Mouse (Mus musculus) embryonic facial prominence, embryonic 15.5 days (tissue): ENCODE measurements around the gene Acot11. TPM values are rescaled to one million over a fixed set of nuclear protein-coding genes. Genes with fewer than 3 reads are reported as not detected.
"Not testable (repeated sequence)": the region's sequence is repeated elsewhere in the genome, so short reads cannot be mapped to it uniquely, and the experiment has no call there.

Experiments used
- ATAC-seq: fragments of 200-750 bp; cut with Nextera tagmentation; 2 replicates; pipeline ENCODE4 v1.8.0; 2017; ENCODE audit warnings: low read depth, moderate TSS enrichment; ENCODE audit not compliant: insufficient number of reproducible peaks, low FRiP score, low TSS enrichment
- H3K27ac ChIP-seq: fragments of 300-500 bp; sonication (generic); replicated peaks from 2 replicates; pipeline ENCODE4 v1.5.1; 2015; ENCODE audit warnings: mild to moderate bottlenecking, inconsistent platforms
- H3K27me3 ChIP-seq: fragments of 300-500 bp; sonication (generic); 2 replicates; pipeline ENCODE4 v1.6.1; 2015; ENCODE audit warnings: inconsistent platforms
- H3K36me3 ChIP-seq: fragments of 300-500 bp; sonication (generic); 2 replicates; pipeline ENCODE4 v1.6.1; 2015; ENCODE audit warnings: mild to moderate bottlenecking, inconsistent platforms
- H3K4me1 ChIP-seq: fragments of 300-500 bp; sonication (generic); 2 replicates; pipeline ENCODE4 v1.6.1; 2015; ENCODE audit warnings: inconsistent platforms
- H3K4me2 ChIP-seq: fragments of 300-500 bp; sonication (generic); replicated peaks from 2 replicates; pipeline ENCODE4 v1.6.1; 2015; ENCODE audit warnings: mild to moderate bottlenecking, inconsistent platforms
- H3K4me3 ChIP-seq: fragments of 300-500 bp; sonication (generic); replicated peaks from 2 replicates; pipeline ENCODE4 v1.5.1; 2015; ENCODE audit warnings: mild to moderate bottlenecking, inconsistent platforms
- H3K9ac ChIP-seq: fragments of 300-500 bp; sonication (generic); 2 replicates; pipeline ENCODE4 v1.6.1; 2015; ENCODE audit warnings: inconsistent platforms
- H3K9me3 ChIP-seq: fragments of 300-500 bp; sonication (generic); replicated peaks from 2 replicates; pipeline ENCODE4 v1.6.1; 2016; ENCODE audit warnings: inconsistent platforms
- WGBS: fragments of 180-500 bp; shearing (Covaris S2); methylation state at CpG from one replicate; pipeline ENCODE4 v1.1.7; 2015; 5-methylcytosine and 5-hydroxymethylcytosine counted together
- polyA plus RNA-seq: library from polyadenylated mRNA; unstranded; fragments of >200 nt; fragmentation: Nextera tagmentation; extraction: Ambion mirVana; gene quantifications from 2 replicates; pipeline ENCODE4 v1.2.1, GENCODE M21; 2015

Gene Acot11
- polyA plus RNA-seq, 1 experiment from 2014 or later, result 3.0 TPM

- 72% methylated on average over 3 of the region's 3 CpGs for WGBS
- no peaks in the 10 kb centered on the region for H3K36me3 ChIP-seq
- peaks cover 13% of the 10 kb centered on the region; the same call in 1 of the 2 replicates for H3K4me1 ChIP-seq
- no peak overlapping the region for H3K9ac ChIP-seq
- no peaks in the 10 kb centered on the region for H3K9me3 ChIP-seq
- H3K4me3 ChIP-seq, result no peak overlapping the region
- H3K27ac ChIP-seq, result no peak overlapping the region
- H3K27me3 ChIP-seq, result no peaks in the 10 kb centered on the region
- ATAC-seq, result no peak
- no peak overlapping the region for H3K4me2 ChIP-seq
These were observed 2.5 kb upstream of the Acot11 start for GRCm38 (mm10) chr4:106807287-106807686.

GRCm38 (mm10) chr4:106805890-106806289 lies 1.1 kb upstream of the Acot11 start:
- Histone ChIP-seq H3K4me3 (no peak overlapping the region), H3K27ac (no peak overlapping the region), H3K9ac (no peak overlapping the region), H3K36me3 (no peaks in the 10 kb centered on the region), H3K9me3 (no peaks in the 10 kb centered on the region), H3K27me3 (no peaks in the 10 kb centered on the region), H3K4me2 (no peak overlapping the region), H3K4me1 (peaks cover 13% of the 10 kb centered on the region; the same call in 1 of the 2 replicates)
- 47% methylated on average over 2 of the region's 2 CpGs for whole genome bisulfite sequencing
- no peak for ATAC-seq

- Histone ChIP-seq H3K36me3 (no peaks in the 10 kb centered on the region), H3K4me2 (peak overlapping the region; percentile 51), H3K4me1 (peaks cover 24% of the 10 kb centered on the region), H3K9me3 (no peaks in the 10 kb centered on the region), H3K9ac (peak overlapping the region; percentile 15; the same call in 1 of the 2 replicates), H3K4me3 (peak overlapping the region; percentile 31), H3K27me3 (no peaks in the 10 kb centered on the region), H3K27ac (no peak overlapping the region)
- WGBS, result 43% methylated on average over 16 of the region's 16 CpGs
- no peak for ATAC-seq
These were observed 443 bp downstream of the Acot11 start for GRCm38 (mm10) chr4:106804201-106804909.

GRCm38 (mm10) chr4:106803781-106804180 lies 1.0 kb downstream of the Acot11 start:
- no peaks in the 10 kb centered on the region for H3K27me3 ChIP-seq
- 81% methylated on average over 4 of the region's 4 CpGs for WGBS
- H3K4me2 ChIP-seq, result no peak overlapping the region
- H3K9ac ChIP-seq, result no peak overlapping the region
- no peak for ATAC-seq
- peaks cover 30% of the 10 kb centered on the region for H3K4me1 ChIP-seq
- H3K27ac ChIP-seq, result no peak overlapping the region
- no peaks in the 10 kb centered on the region for H3K36me3 ChIP-seq
- H3K9me3 ChIP-seq, result no peaks in the 10 kb centered on the region
- no peak overlapping the region for H3K4me3 ChIP-seq

DNA sequence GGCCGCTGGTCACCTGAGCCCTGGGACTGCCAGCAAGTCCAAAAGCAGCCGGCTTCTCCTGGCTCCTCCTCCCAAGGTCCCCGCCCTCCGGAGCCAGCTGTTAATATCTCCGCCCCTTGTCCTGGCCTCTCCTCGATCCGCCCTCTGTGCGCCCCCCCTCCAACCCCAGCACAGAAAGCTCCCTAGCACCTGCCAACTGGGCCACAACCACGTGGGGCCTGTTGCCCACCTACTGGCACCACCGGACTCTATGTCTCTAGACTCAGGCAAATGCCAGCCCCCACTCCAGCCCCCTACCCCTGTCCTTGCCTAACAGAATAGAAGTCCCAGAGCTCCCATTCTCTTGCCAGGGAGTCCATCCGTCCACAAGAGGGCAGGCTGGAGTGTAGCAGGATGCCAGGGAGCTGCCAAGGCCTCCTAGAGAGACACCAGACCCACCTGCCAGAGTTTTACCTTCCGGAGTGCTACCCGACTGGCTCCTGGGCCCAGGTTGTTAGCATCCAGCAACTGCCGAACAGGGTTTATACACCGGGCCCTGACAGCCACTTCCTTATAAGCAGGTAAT lies 4.9 kb downstream of the Acot11 start:
- Histone ChIP-seq H3K4me2 (peak overlapping the region; percentile 49), H3K27me3 (no peaks in the 10 kb centered on the region), H3K9me3 (no peaks in the 10 kb centered on the region), H3K9ac (no peak overlapping the region), H3K36me3 (no peaks in the 10 kb centered on the region), H3K4me1 (peaks cover 31% of the 10 kb centered on the region), H3K4me3 (peak overlapping the region; percentile 28), H3K27ac (peak overlapping the region; percentile 40; the same call in 1 of the 2 replicates)
- WGBS, result 8% methylated on average over 15 of the region's 15 CpGs
- ATAC-seq, result peak; percentile 78

DNA sequence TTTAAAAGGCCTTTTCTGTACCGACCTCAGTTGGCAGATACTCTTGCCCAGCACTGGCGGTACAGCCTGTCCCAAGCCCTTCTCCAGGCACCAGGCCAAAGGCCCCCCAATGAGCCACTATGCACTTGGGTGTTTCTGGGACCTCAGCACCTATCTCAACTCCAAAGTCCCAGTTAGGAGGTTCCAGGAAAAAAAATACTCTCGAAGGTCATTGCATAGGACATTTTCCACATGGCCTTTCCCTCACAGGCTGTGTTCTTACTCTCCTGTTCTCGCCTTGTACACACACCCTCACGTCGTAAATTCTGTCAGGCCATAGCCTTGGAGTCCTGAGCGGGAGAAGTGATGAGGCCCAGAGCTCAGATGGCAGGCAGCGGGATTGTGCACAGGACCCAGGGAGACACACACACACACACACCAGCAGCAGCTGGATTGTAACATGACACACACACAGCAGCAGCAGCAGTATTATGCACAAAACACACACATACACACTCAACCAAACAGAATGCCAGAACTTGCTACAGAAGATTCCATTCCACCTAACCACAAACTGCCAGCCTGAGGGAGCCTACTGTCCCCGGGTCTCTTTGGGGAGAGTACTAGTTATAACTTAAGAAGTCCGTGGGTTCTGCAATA lies 5.8 kb downstream of the Acot11 start:
- peak overlapping the region; percentile 28 for H3K4me3 ChIP-seq
- peaks cover 23% of the 10 kb centered on the region for H3K4me1 ChIP-seq
- H3K27me3 ChIP-seq, result no peaks in the 10 kb centered on the region
- H3K36me3 ChIP-seq, result no peaks in the 10 kb centered on the region
- no peaks in the 10 kb centered on the region for H3K9me3 ChIP-seq
- H3K27ac ChIP-seq, result peak overlapping the region; percentile 40
- ATAC-seq, result no peak
- H3K4me2 ChIP-seq, result peak overlapping the region; percentile 49
- WGBS, result 44% methylated on average over 10 of the region's 10 CpGs
- peak overlapping the region; percentile 13; the same call in 1 of the 2 replicates for H3K9ac ChIP-seq

DNA sequence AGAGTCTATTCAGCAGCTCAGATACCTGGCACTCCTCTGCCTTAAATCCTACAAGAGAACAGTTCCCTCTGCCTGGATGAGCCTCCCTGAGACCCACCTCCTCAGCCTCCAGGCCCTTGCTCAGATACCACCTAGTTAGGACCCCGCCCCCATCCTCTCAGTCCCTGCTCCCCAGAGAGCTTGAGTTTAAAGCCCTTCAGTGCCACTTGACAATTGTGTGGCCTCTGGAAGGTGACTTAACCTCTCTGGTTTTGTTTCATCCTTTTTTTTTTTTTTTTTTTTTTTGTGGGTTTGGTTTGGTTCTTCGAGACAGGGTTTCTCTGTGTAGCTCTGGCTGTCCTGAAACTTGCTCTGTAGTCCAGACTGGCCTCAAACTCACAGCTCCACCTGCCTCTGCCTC lies 9.5 kb downstream of the Acot11 start:
- Histone ChIP-seq H3K36me3 (no peaks in the 10 kb centered on the region), H3K9ac (no peak overlapping the region), H3K9me3 (no peaks in the 10 kb centered on the region), H3K4me1 (peaks cover 20% of the 10 kb centered on the region), H3K4me2 (no peak overlapping the region), H3K27me3 (no peaks in the 10 kb centered on the region), H3K4me3 (no peak overlapping the region), H3K27ac (no peak overlapping the region)
- WGBS, result 83% methylated on average over 2 of the region's 2 CpGs
- ATAC-seq, result no peak

GRCm38 (mm10) chr4:106794247-106794646 lies 10.6 kb downstream of the Acot11 start:
- 87% methylated on average over 7 of the region's 7 CpGs for WGBS
- no peaks in the 10 kb centered on the region for H3K9me3 ChIP-seq
- H3K27ac ChIP-seq, result no peak overlapping the region
- peaks cover 19% of the 10 kb centered on the region for H3K4me1 ChIP-seq
- no peak overlapping the region for H3K9ac ChIP-seq
- no peak for ATAC-seq
- no peaks in the 10 kb centered on the region for H3K27me3 ChIP-seq
- H3K4me2 ChIP-seq, result no peak overlapping the region
- no peak overlapping the region for H3K4me3 ChIP-seq
- no peaks in the 10 kb centered on the region for H3K36me3 ChIP-seq

- H3K27me3 ChIP-seq, H3K4me3 ChIP-seq, H3K4me2 ChIP-seq, ATAC-seq, H3K27ac ChIP-seq, H3K36me3 ChIP-seq, H3K9ac ChIP-seq, H3K9me3 ChIP-seq: not testable (repeated sequence)
- H3K4me1 ChIP-seq, result peaks cover 19% of the 10 kb centered on the region
- WGBS, result 90% methylated on average over 9 of the region's 9 CpGs
These were observed 11.0 kb downstream of the Acot11 start for GRCm38 (mm10) chr4:106793826-106794225.

DNA sequence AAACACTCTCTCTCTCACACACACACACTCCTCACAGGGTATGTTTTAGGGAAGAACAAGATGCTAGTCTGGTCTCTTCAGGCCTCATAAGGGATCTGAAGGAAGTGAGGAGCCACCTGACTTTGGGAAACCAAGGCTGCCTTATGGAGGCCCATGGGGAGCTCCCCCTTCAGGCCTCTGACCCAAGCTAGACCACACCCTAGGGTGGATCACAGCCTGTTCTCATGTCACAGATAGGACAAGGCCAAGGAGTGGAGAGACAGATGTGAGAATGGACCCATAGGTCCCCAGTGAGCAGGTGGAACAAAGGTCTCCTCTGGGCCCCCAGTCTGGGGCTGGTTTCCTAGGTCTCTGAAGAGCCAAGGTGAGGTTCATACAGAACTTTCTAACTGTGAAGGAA lies 12.5 kb downstream of the Acot11 start:
- no peak for ATAC-seq
- Histone ChIP-seq H3K36me3 (no peaks in the 10 kb centered on the region), H3K27me3 (no peaks in the 10 kb centered on the region), H3K9ac (no peak overlapping the region), H3K4me3 (no peak overlapping the region), H3K4me1 (peaks cover 24% of the 10 kb centered on the region), H3K4me2 (no peak overlapping the region), H3K27ac (no peak overlapping the region), H3K9me3 (no peaks in the 10 kb centered on the region)

- 86% methylated on average over 1 of the region's 1 CpGs for WGBS
- Histone ChIP-seq H3K36me3 (no peaks in the 10 kb centered on the region), H3K9ac (no peak overlapping the region), H3K4me3 (no peak overlapping the region), H3K27ac (no peak overlapping the region), H3K4me2 (no peak overlapping the region), H3K4me1 (peaks cover 37% of the 10 kb centered on the region), H3K27me3 (no peaks in the 10 kb centered on the region), H3K9me3 (no peaks in the 10 kb centered on the region)
- ATAC-seq, result no peak
These were observed 13.9 kb downstream of the Acot11 start for GRCm38 (mm10) chr4:106790938-106791337.
